Mouse (Mus musculus) splenic B cell, adult 2 months (primary cell): ENCODE measurements at regions not wholly inside any gene's neighbourhood (a gene's known extent, or its start where the extent isn't known, plus 50 kb on each side); places are given as distances from the start of the nearest gene placed in this dataset.
"Not testable (repeated sequence)": the region's sequence is repeated elsewhere in the genome, so short reads cannot be mapped to it uniquely, and the experiment has no call there.

Source experiments
- DNase-seq: peaks from one replicate; pipeline ENCODE4 v3.0.0-alpha.2; 2011; ENCODE audit warnings: low read depth, low spot score
- H3K27me3 ChIP-seq: 2 replicates; pipeline ENCODE4 v1.6.1; 2012; ENCODE audit warnings: mild to moderate bottlenecking, low read length, moderate library complexity, mixed read lengths; ENCODE audit not compliant: control insufficient read depth, poor library complexity, insufficient read depth, severe bottlenecking
- H3K36me3 ChIP-seq: 2 replicates; pipeline ENCODE4 v1.6.1; 2012; ENCODE audit warnings: mild to moderate bottlenecking, low read length, moderate library complexity, mixed read lengths; ENCODE audit not compliant: control insufficient read depth, poor library complexity, insufficient read depth, severe bottlenecking

GRCm38 (mm10) chr3:68786771-68787170 lies 82.6 kb upstream of the 1110032F04Rik start:
- H3K27me3 ChIP-seq, result no peaks in the 10 kb centered on the region
- DNase-seq, result no peak
- H3K36me3 ChIP-seq, result no peaks in the 10 kb centered on the region

DNA sequence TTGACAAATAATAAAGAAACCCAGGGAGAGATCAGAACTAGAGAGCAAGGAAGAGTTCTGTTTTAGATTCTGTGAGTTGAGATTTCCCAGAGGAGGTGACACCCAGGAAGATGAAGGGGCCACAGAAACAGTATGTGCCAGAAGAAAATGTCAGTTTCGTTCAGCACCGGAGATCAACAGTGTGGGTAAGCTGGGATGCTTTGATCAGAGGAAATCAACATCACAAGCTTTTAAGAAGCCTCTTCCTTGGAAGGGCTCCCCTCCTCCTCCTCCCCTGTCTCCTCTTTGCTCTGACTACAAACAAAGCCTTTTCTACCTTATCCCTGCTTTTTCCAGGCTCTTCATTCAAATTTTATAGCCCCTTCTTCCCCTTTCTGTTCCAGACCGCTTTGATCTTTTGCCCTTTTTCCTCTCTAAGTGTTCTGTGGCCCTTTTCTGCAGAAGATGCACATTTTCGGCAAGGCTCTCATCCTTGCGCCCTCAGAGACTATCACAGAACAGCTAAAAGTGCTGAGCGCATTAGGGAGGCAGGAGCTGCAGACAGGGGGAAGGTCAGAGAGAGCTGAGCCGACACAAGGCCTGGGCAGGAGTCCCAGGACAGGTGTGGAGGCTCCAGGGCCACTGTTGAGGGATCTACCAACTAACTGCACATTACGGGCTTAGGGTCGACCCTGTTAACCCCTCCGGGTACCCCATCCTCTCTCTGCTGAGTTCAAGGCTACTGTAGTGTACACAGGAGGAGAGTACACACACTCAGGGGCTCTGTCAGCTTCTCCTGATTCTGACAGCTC lies 81.8 kb upstream of the 1110032F04Rik start:
- Histone ChIP-seq H3K36me3 (no peaks in the 10 kb centered on the region), H3K27me3 (no peaks in the 10 kb centered on the region)
- DNase-seq, result no peak

- no peaks in the 10 kb centered on the region for H3K36me3 ChIP-seq
- DNase-seq, result no peak
- H3K27me3 ChIP-seq, result no peaks in the 10 kb centered on the region
These were observed 79.9 kb upstream of the 1110032F04Rik start for GRCm38 (mm10) chr3:68789491-68789890.

GRCm38 (mm10) chr3:68790466-68790865 lies 78.9 kb upstream of the 1110032F04Rik start:
- DNase-seq, result no peak
- Histone ChIP-seq H3K27me3 (no peaks in the 10 kb centered on the region), H3K36me3 (no peaks in the 10 kb centered on the region)

- DNase-seq, result no peak
- Histone ChIP-seq H3K36me3 (no peaks in the 10 kb centered on the region), H3K27me3 (no peaks in the 10 kb centered on the region)
These were observed 76.5 kb upstream of the 1110032F04Rik start for GRCm38 (mm10) chr3:68792883-68793282.

GRCm38 (mm10) chr3:68793923-68794322 lies 75.5 kb upstream of the 1110032F04Rik start:
- Histone ChIP-seq H3K27me3 (no peaks in the 10 kb centered on the region), H3K36me3 (no peaks in the 10 kb centered on the region)
- DNase-seq, result no peak

GRCm38 (mm10) chr3:68794380-68795014 lies 74.9 kb upstream of the 1110032F04Rik start:
- H3K27me3 ChIP-seq, result no peaks in the 10 kb centered on the region
- no peaks in the 10 kb centered on the region for H3K36me3 ChIP-seq
- no peak for DNase-seq

DNA sequence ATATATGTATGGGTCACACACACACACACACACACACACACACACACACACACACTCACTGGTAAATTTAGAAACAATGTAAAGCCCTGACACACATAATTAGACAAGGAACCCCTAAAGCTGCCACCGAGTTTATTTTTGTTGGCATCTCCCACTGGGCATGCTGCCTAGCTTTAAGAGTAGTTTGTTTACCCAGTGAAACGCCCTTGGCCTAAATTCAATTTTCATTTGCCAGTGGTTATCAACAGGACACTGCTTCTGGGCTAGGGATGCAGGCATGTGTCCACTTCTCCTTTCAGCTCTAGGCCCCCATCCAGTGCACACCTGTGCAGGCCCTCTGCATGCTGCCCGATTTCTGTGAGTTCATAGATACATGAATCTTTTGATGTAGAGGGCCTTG lies 73.7 kb upstream of the 1110032F04Rik start:
- Histone ChIP-seq H3K27me3 (no peaks in the 10 kb centered on the region), H3K36me3 (no peaks in the 10 kb centered on the region)
- DNase-seq, result no peak

GRCm38 (mm10) chr3:68798408-68798807 lies 71.0 kb upstream of the 1110032F04Rik start:
- DNase-seq, H3K36me3 ChIP-seq, H3K27me3 ChIP-seq: not testable (repeated sequence)

DNA sequence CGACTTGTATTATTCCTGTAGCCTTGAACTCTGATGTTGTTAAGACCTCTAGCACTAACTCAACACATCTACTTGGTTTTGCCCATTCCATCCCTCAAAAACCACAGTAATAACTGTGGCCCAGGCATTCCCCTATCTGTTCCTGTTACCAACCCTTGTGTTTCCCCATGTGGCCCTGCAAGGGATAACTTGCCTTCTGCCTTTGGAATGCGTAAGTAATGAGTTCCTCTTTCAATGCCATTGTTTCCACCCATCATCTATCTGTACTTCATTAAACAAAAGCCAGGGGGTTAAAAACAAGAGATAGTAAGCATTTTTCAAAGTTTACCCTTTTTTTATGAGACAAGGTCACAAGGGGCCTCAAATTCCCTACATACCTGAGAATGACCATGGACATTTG lies 60.5 kb upstream of the 1110032F04Rik start:
- Histone ChIP-seq H3K36me3 (no peaks in the 10 kb centered on the region), H3K27me3 (no peaks in the 10 kb centered on the region)
- DNase-seq, result no peak

DNA sequence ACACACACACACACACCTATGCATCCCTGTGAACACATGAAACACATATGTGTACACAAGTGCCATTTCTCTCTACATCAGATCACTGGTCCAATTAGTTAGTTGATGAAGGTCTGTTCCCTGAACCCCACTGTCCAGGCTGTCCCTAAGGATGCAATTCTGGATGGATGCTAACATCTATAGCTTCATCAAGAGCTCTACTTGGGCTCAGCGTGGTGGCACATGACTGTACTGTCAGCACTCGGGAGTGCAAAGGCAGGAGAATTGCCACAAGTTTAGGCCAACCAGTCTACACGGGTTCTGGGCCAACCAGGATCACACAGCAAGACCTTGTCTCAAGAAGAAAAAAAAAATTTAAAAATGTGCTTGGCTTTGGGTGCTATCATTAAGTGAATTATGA lies 55.9 kb upstream of the 1110032F04Rik start:
- Histone ChIP-seq H3K36me3 (no peaks in the 10 kb centered on the region), H3K27me3 (no peaks in the 10 kb centered on the region)
- DNase-seq, result no peak

DNA sequence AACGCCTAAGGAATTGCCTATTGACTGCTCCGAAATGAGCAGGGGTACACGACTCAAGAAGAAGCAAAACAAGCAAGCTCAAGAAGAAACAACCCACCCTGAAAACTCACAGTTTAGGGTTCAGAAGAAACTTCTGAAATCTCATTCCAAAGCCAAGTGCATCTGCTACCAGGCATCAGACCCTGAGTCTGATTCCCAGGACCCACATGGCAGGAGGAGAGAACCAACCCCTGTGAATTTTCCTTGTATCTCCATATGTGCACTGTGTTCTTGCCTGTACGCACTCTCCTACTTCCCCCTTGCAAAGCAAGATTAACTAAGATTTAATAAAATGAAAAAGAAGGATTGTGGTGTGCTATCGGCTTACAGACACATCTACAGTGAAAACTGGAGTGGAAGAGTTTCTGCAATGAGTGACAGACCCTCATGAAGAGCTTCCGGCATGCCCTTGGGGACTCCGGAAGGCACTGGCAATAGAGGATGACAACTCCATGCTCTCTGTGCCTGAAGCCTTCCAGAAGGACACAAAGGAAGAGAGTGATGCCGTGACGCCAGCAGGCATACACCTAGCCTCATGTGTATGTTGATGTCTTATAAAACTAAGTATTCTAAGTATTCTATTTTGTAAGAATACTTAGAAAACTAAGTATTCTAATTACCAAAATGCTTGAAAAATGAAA lies 55.2 kb upstream of the 1110032F04Rik start:
- Histone ChIP-seq H3K36me3 (no peaks in the 10 kb centered on the region), H3K27me3 (no peaks in the 10 kb centered on the region)
- DNase-seq, result no peak

DNA sequence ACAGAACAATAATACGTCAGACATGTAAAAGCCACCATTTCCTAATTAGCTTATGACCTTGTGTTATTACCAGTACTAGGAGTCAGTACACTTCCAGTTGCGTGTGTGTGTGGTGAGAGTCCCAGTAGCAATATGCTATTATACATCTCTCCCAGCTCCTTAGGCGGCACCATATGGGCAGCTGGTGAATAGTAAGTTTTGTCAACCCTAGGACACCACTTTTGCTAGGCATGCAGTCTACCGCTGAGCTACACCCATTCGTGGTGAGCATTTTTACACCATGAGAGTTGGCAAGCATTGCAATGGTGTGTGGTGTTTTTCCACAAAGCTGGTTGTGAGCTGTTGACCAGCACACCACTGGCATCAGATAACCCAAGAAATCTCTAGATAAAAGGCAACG lies 53.8 kb upstream of the 1110032F04Rik start:
- no peak for DNase-seq
- no peaks in the 10 kb centered on the region for H3K27me3 ChIP-seq
- no peaks in the 10 kb centered on the region for H3K36me3 ChIP-seq

DNA sequence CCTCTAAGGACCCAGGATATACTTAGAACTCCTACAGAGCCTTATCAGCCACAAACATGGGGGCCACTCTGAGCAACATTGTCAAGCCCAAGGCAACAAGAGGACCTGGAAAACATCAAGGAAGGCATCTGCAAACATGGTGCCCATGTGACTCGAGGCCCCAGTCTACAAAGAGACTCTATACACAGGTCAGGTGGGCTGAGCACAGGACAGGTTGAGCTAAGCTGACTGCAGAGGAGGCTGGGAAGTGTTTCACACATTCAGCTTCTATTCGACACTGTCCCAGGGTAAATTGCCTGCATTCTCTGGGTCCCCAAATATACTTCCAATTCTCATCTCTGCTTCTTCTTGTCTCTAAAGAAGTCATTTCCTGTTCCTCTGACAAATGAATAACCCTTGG lies 52.1 kb upstream of the 1110032F04Rik start:
- Histone ChIP-seq H3K27me3 (no peaks in the 10 kb centered on the region), H3K36me3 (no peaks in the 10 kb centered on the region)
- DNase-seq, result no peak
